Mouse (Mus musculus) limb, embryonic 15.5 days (tissue): Measurements from ENCODE around the gene Strn4. TPM values are rescaled to one million over a fixed set of nuclear protein-coding genes. Genes with fewer than 3 reads are reported as not detected.

Experiments
- ATAC-seq: fragments of 200-750 bp; cut with Nextera tagmentation; 2 replicates; pipeline ENCODE4 v1.8.0; 2017; ENCODE audit warnings: low read depth, moderate TSS enrichment; ENCODE audit not compliant: insufficient number of reproducible peaks, low FRiP score, low TSS enrichment
- H3K27ac ChIP-seq: fragments of 300-500 bp; sonication (generic); 2 replicates; pipeline ENCODE4 v1.5.1; 2015; ENCODE audit warnings: moderate library complexity, mild to moderate bottlenecking, inconsistent platforms
- H3K27me3 ChIP-seq: fragments of 300-500 bp; sonication (generic); 2 replicates; pipeline ENCODE4 v1.6.1; 2015; ENCODE audit warnings: inconsistent platforms
- H3K36me3 ChIP-seq: fragments of 300-500 bp; sonication (generic); 2 replicates; pipeline ENCODE4 v1.6.1; 2015; ENCODE audit warnings: inconsistent platforms
- H3K4me1 ChIP-seq: fragments of 300-500 bp; sonication (generic); 2 replicates; pipeline ENCODE4 v1.6.1; 2015; ENCODE audit warnings: inconsistent platforms
- H3K4me2 ChIP-seq: fragments of 300-500 bp; sonication (generic); 2 replicates; pipeline ENCODE4 v1.6.1; 2015; ENCODE audit warnings: mild to moderate bottlenecking, inconsistent platforms
- H3K4me3 ChIP-seq: fragments of 300-500 bp; sonication (generic); 2 replicates; pipeline ENCODE4 v1.5.1; 2015; ENCODE audit warnings: mild to moderate bottlenecking, inconsistent platforms
- H3K9ac ChIP-seq: fragments of 300-500 bp; sonication (generic); 2 replicates; pipeline ENCODE4 v1.6.1; 2015; ENCODE audit warnings: inconsistent platforms
- H3K9me3 ChIP-seq: fragments of 300-500 bp; sonication (generic); 2 replicates; pipeline ENCODE4 v1.6.1; 2016; ENCODE audit warnings: inconsistent platforms
- WGBS: fragments of 180-500 bp; shearing (Covaris S2); methylation state at CpG from one replicate; pipeline ENCODE4 v1.1.7; 2015; 5-methylcytosine and 5-hydroxymethylcytosine counted together
- polyA plus RNA-seq: library from polyadenylated mRNA; unstranded; fragments of >200 nt; fragmentation: Nextera tagmentation; extraction: Ambion mirVana; gene quantifications from 2 replicates; pipeline ENCODE4 v1.2.1, GENCODE M21; 2015

Strn4 gene
- polyA plus RNA-seq, 1 experiment from 2014 or later, result 96.1 TPM

GRCm38 (mm10) chr7:16812505-16812904, 3.2 kb upstream of the Strn4 start:
- Histone ChIP-seq H3K4me2 (no peak overlapping the region), H3K36me3 (peaks cover 40% of the 10 kb centered on the region), H3K4me3 (no peak overlapping the region), H3K9ac (no peak overlapping the region), H3K27me3 (peaks cover 26% of the 10 kb centered on the region), H3K9me3 (no peaks in the 10 kb centered on the region), H3K27ac (no peak overlapping the region), H3K4me1 (peaks cover 36% of the 10 kb centered on the region)
- ATAC-seq, result no peak
- 73% methylated on average over 2 of the region's 2 CpGs for WGBS

GRCm38 (mm10) chr7:16816078-16816474, 387 bp downstream of the Strn4 start:
- peak overlapping the region; percentile 99 for H3K9ac ChIP-seq
- WGBS, result under 1% methylated on average over 53 of the region's 55 CpGs
- H3K9me3 ChIP-seq, result no peaks in the 10 kb centered on the region
- peaks cover 51% of the 10 kb centered on the region for H3K4me1 ChIP-seq
- H3K4me3 ChIP-seq, result peak overlapping the region; percentile 89
- peaks cover 18% of the 10 kb centered on the region for H3K36me3 ChIP-seq
- H3K27me3 ChIP-seq, result peaks cover 19% of the 10 kb centered on the region
- peak; percentile 66 for ATAC-seq
- peak overlapping the region; percentile 96 for H3K27ac ChIP-seq
- H3K4me2 ChIP-seq, result peak overlapping the region; percentile 85

- ATAC-seq, result peak; percentile 42
- Histone ChIP-seq H3K4me1 (peaks cover 51% of the 10 kb centered on the region), H3K9me3 (no peaks in the 10 kb centered on the region), H3K27me3 (peaks cover 14% of the 10 kb centered on the region), H3K9ac (peak within 1 kb of the TSS; percentile 99), H3K36me3 (peaks cover 18% of the 10 kb centered on the region), H3K4me3 (peak within 1 kb of the TSS; percentile 89), H3K4me2 (peak within 1 kb of the TSS; percentile 85), H3K27ac (peak within 1 kb of the TSS; percentile 96)
- WGBS, result under 1% methylated on average over 63 of the region's 64 CpGs
Measured at GRCm38 (mm10) chr7:16816475-16817122, 910 bp downstream of the Strn4 start, which contains the start of gene Fkrp. TSS of gene Fkrp (minus strand) at chr7:16816732.

GRCm38 (mm10) chr7:16817693-16818092, 2.0 kb downstream of the Strn4 start:
- no peak for ATAC-seq
- Histone ChIP-seq H3K4me2 (peak overlapping the region; percentile 85), H3K9me3 (no peaks in the 10 kb centered on the region), H3K4me3 (peak overlapping the region; percentile 89), H3K27ac (no peak overlapping the region), H3K27me3 (0 out of 2 replicates have a peak, but pooled peaks cover 5% of the 10 kb centered on the region), H3K36me3 (peaks cover 23% of the 10 kb centered on the region), H3K9ac (peak overlapping the region; percentile 99; the same call in 1 of the 2 replicates), H3K4me1 (peaks cover 53% of the 10 kb centered on the region)
- WGBS, result 44% methylated on average over 3 of the region's 3 CpGs

- no peak for ATAC-seq
Measured at GRCm38 (mm10) chr7:16819794-16820193, 4.1 kb downstream of the Strn4 start.

GRCm38 (mm10) chr7:16820271-16820763, 4.6 kb downstream of the Strn4 start:
- no peaks in the 10 kb centered on the region for H3K27me3 ChIP-seq
- H3K4me3 ChIP-seq, result no peak overlapping the region
- no peaks in the 10 kb centered on the region for H3K9me3 ChIP-seq
- H3K4me2 ChIP-seq, result no peak overlapping the region
- peaks cover 28% of the 10 kb centered on the region for H3K36me3 ChIP-seq
- no peak overlapping the region for H3K9ac ChIP-seq
- no peak overlapping the region for H3K27ac ChIP-seq
- H3K4me1 ChIP-seq, result peaks cover 52% of the 10 kb centered on the region
- 66% methylated on average over 5 of the region's 5 CpGs for WGBS
- ATAC-seq, result no peak

More at GRCm38 (mm10) chr7:16819794-16820193, 4.1 kb downstream of the Strn4 start:
- peaks cover 23% of the 10 kb centered on the region for H3K36me3 ChIP-seq
- no peak overlapping the region for H3K27ac ChIP-seq
- no peak overlapping the region for H3K4me3 ChIP-seq
- 74% methylated on average over 5 of the region's 5 CpGs for WGBS
- peaks cover 53% of the 10 kb centered on the region for H3K4me1 ChIP-seq
- H3K4me2 ChIP-seq, result no peak overlapping the region
- no peak overlapping the region for H3K9ac ChIP-seq
- no peaks in the 10 kb centered on the region for H3K27me3 ChIP-seq
- H3K9me3 ChIP-seq, result no peaks in the 10 kb centered on the region

GRCm38 (mm10) chr7:16821091-16821490, 5.4 kb downstream of the Strn4 start:
- peaks cover 45% of the 10 kb centered on the region for H3K4me1 ChIP-seq
- H3K9ac ChIP-seq, result no peak overlapping the region
- ATAC-seq, result no peak
- H3K9me3 ChIP-seq, result no peaks in the 10 kb centered on the region
- no peak overlapping the region for H3K4me2 ChIP-seq
- 52% methylated on average over 3 of the region's 3 CpGs for WGBS
- H3K4me3 ChIP-seq, result no peak overlapping the region
- peaks cover 36% of the 10 kb centered on the region for H3K36me3 ChIP-seq
- H3K27me3 ChIP-seq, result no peaks in the 10 kb centered on the region
- no peak overlapping the region for H3K27ac ChIP-seq

GRCm38 (mm10) chr7:16821669-16822101, 6.0 kb downstream of the Strn4 start:
- WGBS, result 64% methylated on average over 4 of the region's 4 CpGs
- Histone ChIP-seq H3K4me1 (peaks cover 48% of the 10 kb centered on the region), H3K27me3 (no peaks in the 10 kb centered on the region), H3K9me3 (no peaks in the 10 kb centered on the region), H3K27ac (no peak overlapping the region), H3K9ac (no peak overlapping the region), H3K4me2 (no peak overlapping the region), H3K4me3 (no peak overlapping the region), H3K36me3 (peaks cover 41% of the 10 kb centered on the region)
- no peak for ATAC-seq

GRCm38 (mm10) chr7:16823734-16824133, 8.0 kb downstream of the Strn4 start:
- H3K4me1 ChIP-seq, result peaks cover 32% of the 10 kb centered on the region
- H3K27ac ChIP-seq, result no peak overlapping the region
- H3K4me2 ChIP-seq, result no peak overlapping the region
- peaks cover 62% of the 10 kb centered on the region for H3K36me3 ChIP-seq
- WGBS, result 69% methylated on average over 5 of the region's 5 CpGs
- ATAC-seq, result no peak
- H3K4me3 ChIP-seq, result no peak overlapping the region
- H3K9ac ChIP-seq, result no peak overlapping the region
- H3K9me3 ChIP-seq, result no peaks in the 10 kb centered on the region
- H3K27me3 ChIP-seq, result no peaks in the 10 kb centered on the region

GRCm38 (mm10) chr7:16825785-16826184, 10.1 kb downstream of the Strn4 start:
- no peak overlapping the region for H3K9ac ChIP-seq
- H3K4me1 ChIP-seq, result peaks cover 14% of the 10 kb centered on the region; the same call in 1 of the 2 replicates

GRCm38 (mm10) chr7:16826571-16826970, 10.9 kb downstream of the Strn4 start:
- Histone ChIP-seq H3K9ac (no peak overlapping the region), H3K36me3 (peaks cover 90% of the 10 kb centered on the region), H3K27me3 (no peaks in the 10 kb centered on the region), H3K4me3 (no peak overlapping the region), H3K27ac (no peak overlapping the region), H3K4me2 (no peak overlapping the region), H3K4me1 (peaks cover 7% of the 10 kb centered on the region; the same call in 1 of the 2 replicates), H3K9me3 (no peaks in the 10 kb centered on the region)
- ATAC-seq, result no peak
- 73% methylated on average over 5 of the region's 5 CpGs for WGBS

More at GRCm38 (mm10) chr7:16825785-16826184, 10.1 kb downstream of the Strn4 start:
- Histone ChIP-seq H3K27me3 (no peaks in the 10 kb centered on the region), H3K4me3 (no peak overlapping the region), H3K4me2 (no peak overlapping the region), H3K36me3 (peaks cover 82% of the 10 kb centered on the region), H3K9me3 (no peaks in the 10 kb centered on the region), H3K27ac (no peak overlapping the region)
- 80% methylated on average over 10 of the region's 10 CpGs for WGBS
- ATAC-seq, result no peak

- no peak overlapping the region for H3K27ac ChIP-seq
- no peak overlapping the region for H3K9ac ChIP-seq
- peaks cover 97% of the 10 kb centered on the region for H3K36me3 ChIP-seq
- no peak overlapping the region for H3K4me3 ChIP-seq
- H3K4me2 ChIP-seq, result no peak overlapping the region
- 72% methylated on average over 4 of the region's 4 CpGs for WGBS
- ATAC-seq, result no peak
- H3K9me3 ChIP-seq, result no peaks in the 10 kb centered on the region
- no peaks in the 10 kb centered on the region for H3K27me3 ChIP-seq
- 0 out of 2 replicates have a peak, but pooled peaks cover 2% of the 10 kb centered on the region for H3K4me1 ChIP-seq
Measured at GRCm38 (mm10) chr7:16827274-16827673, 11.6 kb downstream of the Strn4 start.
